Mouse (Mus musculus) myocyte (in vitro differentiated cells): ENCODE results near the gene Ezh2.

Source experiments
- MAX ChIP-seq: IDR thresholded peaks from one replicate; pipeline ENCODE4 v1.6.1; 2011; ENCODE audit warnings: low read depth, mild to moderate bottlenecking, control low read depth
- POLR2A ChIP-seq: IDR thresholded peaks from one replicate; pipeline ENCODE4 v1.6.1; 2011; ENCODE audit warnings: low read depth, mild to moderate bottlenecking, control low read depth, moderate library complexity; ENCODE audit not compliant: insufficient read length
- TCF12 ChIP-seq: IDR thresholded peaks from one replicate; pipeline ENCODE4 v1.6.1; 2011; ENCODE audit warnings: mild to moderate bottlenecking, control low read depth; ENCODE audit not compliant: poor library complexity, insufficient read depth, severe bottlenecking

- TF ChIP-seq MAX = no peak
- no peak for TF ChIP-seq POLR2A
- TF ChIP-seq TCF12 = no peak
Measured at GRCm38 (mm10) chr6:47635995-47636526, 40.9 kb upstream of the Ezh2 start.
